Mouse (Mus musculus) adrenal gland, postnatal 10 days (tissue): ENCODE measurements around the gene Klhl3. TPM values are rescaled to one million over a fixed set of nuclear protein-coding genes. Genes with fewer than 3 reads are reported as not detected.
"Not testable (repeated sequence)": the region's sequence is repeated elsewhere in the genome, so short reads cannot be mapped to it uniquely, and the experiment has no call there.

ENCODE experiments used
- DNase-seq: peaks from one replicate; pipeline ENCODE4 v3.0.0; 2021; ENCODE audit warnings: mixed read lengths
- long read RNA-seq, 2 experiments: library from polyadenylated mRNA; stranded (forward); transcript quantifications; one replicate each; pipeline ENCODE4 v2.0.0; 2021
- total RNA-seq, 2 experiments: library from RNA; stranded (reverse); gene quantifications; 2 replicates each; pipeline ENCODE4 v1.2.3; 2021

The Klhl3 gene
- 1 to 10 TPM; 2.8 to 2.9 TPM for total RNA-seq
- long read RNA-seq, experiment 1, partial matches to known transcripts, result 0 of 2 reads
- long read RNA-seq, experiment 1, other reads (novel, unspliced or antisense), result 2 of 2 reads
- long read RNA-seq, experiment 2, partial matches to known transcripts, result 0 of 1 reads
- long read RNA-seq, experiment 2, other reads (novel, unspliced or antisense), result 1 of 1 reads

GRCm38 (mm10) chr13:58113061-58113900 is at the start of gene Klhl3:
Klhl3 (minus strand) TSS chr13:58113592.
- peak; percentile 82 for DNase-seq

GRCm38 (mm10) chr13:58160761-58161160 is 47.4 kb upstream of the Klhl3 start:
- no peak for DNase-seq

- peak; percentile 93 for DNase-seq
These were observed 44.9 kb upstream of the Klhl3 start for GRCm38 (mm10) chr13:58158099-58158912.

- peak; percentile 95 for DNase-seq
These were observed 44.2 kb upstream of the Klhl3 start, which contains the start of gene Idnk for GRCm38 (mm10) chr13:58157447-58158098. Idnk (plus strand) TSS chr13:58157649.

GRCm38 (mm10) chr13:58157036-58157435 is 43.6 kb upstream of the Klhl3 start:
- no peak for DNase-seq

- no peak for DNase-seq
These were observed 42.6 kb upstream of the Klhl3 start for GRCm38 (mm10) chr13:58156031-58156430.

GRCm38 (mm10) chr13:58150442-58150841 is 37.0 kb upstream of the Klhl3 start:
- DNase-seq, result no peak

- no peak for DNase-seq
These were observed 36.2 kb upstream of the Klhl3 start for GRCm38 (mm10) chr13:58149629-58150028.

- DNase-seq, result no peak
These were observed 35.7 kb upstream of the Klhl3 start for GRCm38 (mm10) chr13:58149033-58149558.

GRCm38 (mm10) chr13:58148256-58148831 is 35.0 kb upstream of the Klhl3 start:
- peak; percentile 59 for DNase-seq

- no peak for DNase-seq
These were observed 34.4 kb upstream of the Klhl3 start for GRCm38 (mm10) chr13:58147760-58148159.

- DNase-seq, result not testable (repeated sequence)
These were observed 33.2 kb upstream of the Klhl3 start for GRCm38 (mm10) chr13:58146603-58147002.

- DNase-seq, result no peak
These were observed 18.3 kb upstream of the Klhl3 start for GRCm38 (mm10) chr13:58131692-58132091.

- DNase-seq, result peak; percentile 19
These were observed 16.4 kb upstream of the Klhl3 start for GRCm38 (mm10) chr13:58129687-58130246.

- peak; percentile 98 for DNase-seq
These were observed 15.6 kb upstream of the Klhl3 start for GRCm38 (mm10) chr13:58128768-58129671.

GRCm38 (mm10) chr13:58128396-58128767 is 15.0 kb upstream of the Klhl3 start, which contains the start of gene Hnrnpa0:
Hnrnpa0 (minus strand) TSS chr13:58128556.
- DNase-seq, result peak; percentile 98

- no peak for DNase-seq
These were observed 14.5 kb upstream of the Klhl3 start for GRCm38 (mm10) chr13:58127766-58128361.

- peak; percentile 32 for DNase-seq
These were observed 13.7 kb upstream of the Klhl3 start for GRCm38 (mm10) chr13:58126862-58127765.
